Mouse (Mus musculus) central nervous system, embryonic 14 days (tissue): ENCODE results near the gene Adck2. TPM values are rescaled to one million over a fixed set of nuclear protein-coding genes. Genes with fewer than 3 reads are reported as not detected.

Experiments
- polyA plus RNA-seq: library from polyadenylated mRNA; depleted of rRNA; stranded (reverse); fragments of >200 nt; gene quantifications from 2 replicates; pipeline ENCODE4 v1.2.3, GENCODE M21; 2012; rRNA removed

The Adck2 gene
- polyA plus RNA-seq = 20.6 and 24.0 TPM in 2 replicates

GRCm38 (mm10) chr6:39573791-39574554 is at the start of gene Adck2:
Gene Adck2 (plus strand): TSS chr6:39573873.

GRCm38 (mm10) chr6:39557723-39558261 is 15.9 kb upstream of the Adck2 start, which contains the start of gene Dennd2a:
Gene Dennd2a (minus strand): TSS chr6:39557867.

GRCm38 (mm10) chr6:39585517-39585916 is 11.8 kb downstream of the Adck2 start, which contains the start of gene Gm42420:
Gene Gm42420 (plus strand): TSS chr6:39585753.

GRCm38 (mm10) chr6:39592401-39593214 is 18.9 kb downstream of the Adck2 start, which contains the start of gene Ndufb2:
Gene Ndufb2 (plus strand): TSS chr6:39592574.

Other genes starting within 250 kb of the Adck2 start
- 41.0 and 43.8 TPM in 2 replicates for gene Slc37a3, start 196.2 kb upstream of the Adck2 start, polyA plus RNA-seq
- 0.09 and 0.44 TPM in 2 replicates for gene Rab19, start 192.7 kb upstream of the Adck2 start, polyA plus RNA-seq
- 151 and 163 TPM in 2 replicates for gene Mkrn1, start 153.4 kb upstream of the Adck2 start, polyA plus RNA-seq
- gene Dennd2a, start 16.0 kb upstream of the Adck2 start, polyA plus RNA-seq = 38.7 and 41.0 TPM in 2 replicates
- gene Gm42420, start 11.9 kb downstream of the Adck2 start, polyA plus RNA-seq = 0.90 and 1.3 TPM in 2 replicates
- 174 and 180 TPM in 2 replicates for gene Ndufb2, start 18.7 kb downstream of the Adck2 start, polyA plus RNA-seq
- 21.8 and 22.3 TPM in 2 replicates for gene Braf, start 151.6 kb downstream of the Adck2 start, polyA plus RNA-seq
- gene Mrps33, start 237.1 kb downstream of the Adck2 start, polyA plus RNA-seq = 287 and 310 TPM in 2 replicates